Mouse (Mus musculus): ENCODE data around the gene Txn2. TPM values are rescaled to one million over a fixed set of nuclear protein-coding genes. Genes with fewer than 3 reads are reported as not detected.

Txn2 gene
- total and polyA plus RNA-seq, 2 experiments from 2014 or later: 39.9 to 182 TPM

- Histone ChIP-seq H3K4me2 (ENCODE audit: low read depth, low read length, poor library complexity, severe bottlenecking) (no peak overlapping the region), H3K4me1 (ENCODE audit: insufficient read depth, low read length) (0 out of 2 replicates have a peak, but pooled peaks cover 2% of the 10 kb centered on the region), H3K27ac (ENCODE audit: low read depth, low read length) (no peak overlapping the region), H3K36me3 (ENCODE audit: insufficient read depth, low read length) (no peaks in the 10 kb centered on the region), H3K27me3 (ENCODE audit: insufficient read depth, low read length) (peaks cover 10% of the 10 kb centered on the region; the same call in 1 of the 2 replicates), H3K9me3 (ENCODE audit: low read length) (no peaks in the 10 kb centered on the region), H3K4me3 (ENCODE audit: low read depth, low read length) (no peak overlapping the region), H3K9ac (replicated peaks; ENCODE audit: low read length, poor library complexity, severe bottlenecking) (no peak overlapping the region)
- DNase-seq (ENCODE audit: low spot score): no peak
- 27% methylated on average over 10 of the region's 12 CpGs for WGBS
- no peak for TF ChIP-seq CTCF (IDR thresholded peaks at IDR 0.05)
- no peak for ATAC-seq (ENCODE audit: low FRiP score)
Observed at GRCm38 (mm10) chr15:77904363-77904892, 24.4 kb downstream of the Txn2 start.

- no peak for TF ChIP-seq CTCF (IDR thresholded peaks at IDR 0.05)
- Histone ChIP-seq H3K4me2 (ENCODE audit: low read depth, low read length, poor library complexity, severe bottlenecking) (no peak overlapping the region), H3K4me3 (ENCODE audit: low read depth, low read length) (no peak overlapping the region), H3K27ac (ENCODE audit: low read depth, low read length) (no peak overlapping the region), H3K27me3 (ENCODE audit: insufficient read depth, low read length) (peaks cover 10% of the 10 kb centered on the region; the same call in 1 of the 2 replicates), H3K36me3 (ENCODE audit: insufficient read depth, low read length) (no peaks in the 10 kb centered on the region), H3K4me1 (ENCODE audit: insufficient read depth, low read length) (0 out of 2 replicates have a peak, but pooled peaks cover 2% of the 10 kb centered on the region), H3K9ac (replicated peaks; ENCODE audit: low read length, poor library complexity, severe bottlenecking) (no peak overlapping the region), H3K9me3 (ENCODE audit: low read length) (no peaks in the 10 kb centered on the region)
- 47% methylated on average over 5 of the region's 5 CpGs for WGBS
- DNase-seq (ENCODE audit: low spot score) (no peak), ATAC-seq (ENCODE audit: low FRiP score) (no peak)
Observed at GRCm38 (mm10) chr15:77903176-77903575, 25.6 kb downstream of the Txn2 start.

- no peaks in the 10 kb centered on the region for H3K36me3 ChIP-seq (ENCODE audit: insufficient read depth, low read length)
- ATAC-seq (ENCODE audit: low FRiP score) (no peak), DNase-seq (ENCODE audit: low spot score) (no peak)
- no peak overlapping the region for H3K9ac ChIP-seq (replicated peaks; ENCODE audit: low read length, poor library complexity, severe bottlenecking)
- H3K27me3 ChIP-seq (ENCODE audit: insufficient read depth, low read length): no peaks in the 10 kb centered on the region
- H3K4me2 ChIP-seq (ENCODE audit: low read depth, low read length, poor library complexity, severe bottlenecking): no peak overlapping the region
- H3K9me3 ChIP-seq (ENCODE audit: low read length): no peaks in the 10 kb centered on the region
- no peak overlapping the region for H3K4me3 ChIP-seq (ENCODE audit: low read depth, low read length)
- no peak overlapping the region for H3K27ac ChIP-seq (ENCODE audit: low read depth, low read length)
- H3K4me1 ChIP-seq (ENCODE audit: insufficient read depth, low read length): no peaks in the 10 kb centered on the region
- no peak for TF ChIP-seq CTCF (IDR thresholded peaks at IDR 0.05)
- WGBS: 86% methylated on average over 13 of the region's 14 CpGs
Observed at GRCm38 (mm10) chr15:77894926-77895325, 33.9 kb downstream of the Txn2 start.

- Histone ChIP-seq H3K4me1 (ENCODE audit: insufficient read depth, low read length) (no peaks in the 10 kb centered on the region), H3K27ac (ENCODE audit: low read depth, low read length) (no peak overlapping the region), H3K9ac (replicated peaks; ENCODE audit: low read length, poor library complexity, severe bottlenecking) (no peak overlapping the region), H3K9me3 (ENCODE audit: low read length) (no peaks in the 10 kb centered on the region), H3K4me3 (ENCODE audit: low read depth, low read length) (no peak overlapping the region), H3K4me2 (ENCODE audit: low read depth, low read length, poor library complexity, severe bottlenecking) (no peak overlapping the region), H3K27me3 (ENCODE audit: insufficient read depth, low read length) (no peaks in the 10 kb centered on the region), H3K36me3 (ENCODE audit: insufficient read depth, low read length) (no peaks in the 10 kb centered on the region)
- 80% methylated on average over 10 of the region's 10 CpGs for WGBS
- ATAC-seq (ENCODE audit: low FRiP score) (no peak), DNase-seq (ENCODE audit: low spot score) (no peak)
- no peak for TF ChIP-seq CTCF (IDR thresholded peaks at IDR 0.05)
Observed at GRCm38 (mm10) chr15:77893292-77893691, 35.5 kb downstream of the Txn2 start.

GRCm38 (mm10) chr15:77892420-77892819, 36.4 kb downstream of the Txn2 start:
- no peak overlapping the region for H3K9ac ChIP-seq (replicated peaks; ENCODE audit: low read length, poor library complexity, severe bottlenecking)
- H3K36me3 ChIP-seq (ENCODE audit: insufficient read depth, low read length): no peaks in the 10 kb centered on the region
- no peaks in the 10 kb centered on the region for H3K9me3 ChIP-seq (ENCODE audit: low read length)
- no peak overlapping the region for H3K4me3 ChIP-seq (ENCODE audit: low read depth, low read length)
- H3K27me3 ChIP-seq (ENCODE audit: insufficient read depth, low read length): no peaks in the 10 kb centered on the region
- 81% methylated on average over 10 of the region's 10 CpGs for WGBS
- no peak for TF ChIP-seq CTCF (IDR thresholded peaks at IDR 0.05)
- ATAC-seq (ENCODE audit: low FRiP score) (no peak), DNase-seq (ENCODE audit: low spot score) (no peak)
- no peaks in the 10 kb centered on the region for H3K4me1 ChIP-seq (ENCODE audit: insufficient read depth, low read length)
- no peak overlapping the region for H3K4me2 ChIP-seq (ENCODE audit: low read depth, low read length, poor library complexity, severe bottlenecking)
- H3K27ac ChIP-seq (ENCODE audit: low read depth, low read length): no peak overlapping the region

- no peak for DNase-seq (ENCODE audit: low spot score)
- no peaks in the 10 kb centered on the region for H3K4me1 ChIP-seq (ENCODE audit: insufficient read depth, low read length)
- no peak overlapping the region for H3K4me3 ChIP-seq (ENCODE audit: low read depth, low read length)
- TF ChIP-seq CTCF (IDR thresholded peaks at IDR 0.05): no peak
- no peak overlapping the region for H3K4me2 ChIP-seq (ENCODE audit: low read depth, low read length, poor library complexity, severe bottlenecking)
- no peaks in the 10 kb centered on the region for H3K9me3 ChIP-seq (ENCODE audit: low read length)
- no peak overlapping the region for H3K9ac ChIP-seq (replicated peaks; ENCODE audit: low read length, poor library complexity, severe bottlenecking)
- no peak overlapping the region for H3K27ac ChIP-seq (ENCODE audit: low read depth, low read length)
- no peaks in the 10 kb centered on the region for H3K36me3 ChIP-seq (ENCODE audit: insufficient read depth, low read length)
- WGBS: 85% methylated on average over 8 of the region's 8 CpGs
- ATAC-seq (ENCODE audit: low FRiP score): no peak
- H3K27me3 ChIP-seq (ENCODE audit: insufficient read depth, low read length): no peaks in the 10 kb centered on the region
Observed at GRCm38 (mm10) chr15:77891766-77892165, 37.0 kb downstream of the Txn2 start.
